Mouse (Mus musculus) bone marrow macrophage, adult 2 months (primary cell): Measurements from ENCODE around the gene Cilp2.

Source experiments
- CTCF ChIP-seq: IDR thresholded peaks from 2 replicates; pipeline ENCODE4 v1.5.1; 2012; ENCODE audit warnings: low read depth, mild to moderate bottlenecking, low read length, moderate library complexity
- POLR2A ChIP-seq: IDR thresholded peaks from 2 replicates; pipeline ENCODE4 v1.6.1; 2012; ENCODE audit warnings: mild to moderate bottlenecking, low read depth, low read length, borderline replicate concordance

DNA sequence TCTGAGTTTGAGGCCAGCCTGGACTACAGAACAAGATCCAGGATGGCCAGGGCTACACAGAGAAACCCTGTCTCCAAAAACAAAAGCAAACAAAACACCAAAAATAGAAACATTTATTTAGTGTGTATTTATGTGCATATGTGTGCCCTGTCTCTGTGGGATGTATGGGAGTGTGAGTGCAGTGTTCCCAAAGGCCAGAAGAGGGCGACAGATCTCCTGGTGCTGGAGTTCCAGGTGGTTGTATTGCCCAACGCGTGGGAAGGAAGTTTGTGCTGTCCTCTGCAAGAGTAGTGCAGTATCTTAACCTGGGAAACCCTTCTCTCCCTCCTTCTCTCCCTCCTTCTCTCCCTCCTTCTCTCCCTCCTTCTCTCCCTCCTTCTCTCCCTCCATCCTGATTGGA lies 37.6 kb downstream of the Cilp2 start:
- TF ChIP-seq CTCF (peak; percentile 27; the same call in 1 of the 2 replicates), POLR2A (no peak)
